Mouse (Mus musculus): ENCODE measurements at regions not wholly inside any gene's neighbourhood (a gene's known extent, or its start where the extent isn't known, plus 50 kb on each side); places are given as distances from the start of the nearest gene placed in this dataset.

GRCm38 (mm10) chr11:31783506-31784063, 88.4 kb upstream of the Cpeb4 start:
- Histone ChIP-seq H3K79me2 (ENCODE audit: control insufficient read depth, insufficient read depth, low read length, poor library complexity) (no peaks in the 10 kb centered on the region), H3K4me3 (ENCODE audit: control insufficient read depth in 1 of 2, insufficient read depth in 1 of 2, low read depth in 2 of 2, low read length in 2 of 2) (no peak overlapping the region), H3K9me3 (replicated peaks; ENCODE audit: insufficient read depth, low read length) (no peaks in the 10 kb centered on the region), H3K27ac (ENCODE audit: control insufficient read depth, low read depth, low read length) (no peak overlapping the region), H3K9ac (ENCODE audit: control insufficient read depth, low read depth, low read length, poor library complexity, severe bottlenecking) (no peak overlapping the region), H3K27me3 (ENCODE audit: control insufficient read depth in 1 of 2, insufficient read depth in 2 of 2, low read length in 2 of 2) (no peaks in the 10 kb centered on the region; a peak in 1 of 4 replicates), H3K36me3 (ENCODE audit: control insufficient read depth in 1 of 2, insufficient read depth in 2 of 2, low read length in 2 of 2) (no peaks in the 10 kb centered on the region), H3K4me1 (ENCODE audit: control insufficient read depth in 1 of 2, insufficient read depth in 2 of 2, low read length in 2 of 2) (no peaks in the 10 kb centered on the region)
- DNase-seq (ENCODE audit: low read depth, low spot score): no peak
- TF ChIP-seq NRF1 (IDR thresholded peaks at IDR 0.05; ENCODE audit: insufficient read depth, low read depth, low read length, poor library complexity, severe bottlenecking): no peak
- TF ChIP-seq MYC (IDR thresholded peaks at IDR 0.05; ENCODE audit: low read depth, low read length): no peak
- TF ChIP-seq POLR2A (IDR thresholded peaks at IDR 0.05; ENCODE audit: control insufficient read depth in 1 of 2, insufficient read depth in 1 of 2, low read depth in 1 of 2, low read length in 2 of 2, poor library complexity in 1 of 2): no peak
- no peak for TF ChIP-seq USF2 (IDR thresholded peaks at IDR 0.05; ENCODE audit: borderline replicate concordance in 1 of 2, insufficient read depth in 1 of 2, low read depth in 1 of 2, low read length in 2 of 2)
- no peak for TF ChIP-seq JUND (IDR thresholded peaks at IDR 0.05; ENCODE audit: low read depth, low read length)
- TF ChIP-seq ZMIZ1 (IDR thresholded peaks at IDR 0.05; ENCODE audit: low read depth, low read length): no peak
- no peak for TF ChIP-seq SIN3A (IDR thresholded peaks at IDR 0.05; ENCODE audit: low read length)
- TF ChIP-seq ZC3H11A (IDR thresholded peaks at IDR 0.05; ENCODE audit: low read depth, low read length): no peak
- TF ChIP-seq POLR2AphosphoS2 (IDR thresholded peaks at IDR 0.05; ENCODE audit: low read length): no peak
- no peak for TF ChIP-seq TCF12 (IDR thresholded peaks at IDR 0.05; ENCODE audit: low read depth, low read length)
- TF ChIP-seq USF1 (IDR thresholded peaks at IDR 0.05; ENCODE audit: low read depth, low read length): no peak

DNA sequence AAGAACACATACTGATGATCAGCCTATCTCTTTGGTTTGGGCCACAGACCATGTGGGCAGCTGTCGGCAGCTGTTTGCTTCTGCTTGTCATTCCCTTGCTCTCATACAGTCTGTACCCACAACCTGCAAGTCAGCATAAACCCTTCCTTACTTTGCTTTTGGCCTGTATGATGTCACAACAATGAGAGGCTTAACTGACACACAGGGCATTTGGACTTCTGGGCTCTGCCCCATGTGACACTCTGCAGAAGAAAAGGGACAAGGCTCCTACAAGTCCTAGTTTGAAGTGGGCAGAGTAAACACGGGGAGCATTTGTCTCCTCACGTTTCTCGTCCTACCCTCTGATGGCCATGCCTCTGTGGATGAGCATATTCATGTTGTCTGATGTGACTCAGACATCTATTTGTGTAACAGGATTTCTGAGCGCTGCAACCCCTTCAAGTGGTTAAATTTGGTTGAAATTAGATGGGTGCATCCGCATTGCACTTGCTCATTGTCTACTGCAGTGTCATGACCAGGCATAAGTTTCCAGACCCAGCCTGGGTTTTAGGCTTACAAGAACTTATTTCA, 87.6 kb upstream of the Cpeb4 start:
- no peak for DNase-seq (ENCODE audit: low read depth, low spot score)
- Histone ChIP-seq H3K27me3 (ENCODE audit: control insufficient read depth in 1 of 2, insufficient read depth in 2 of 2, low read length in 2 of 2) (no peaks in the 10 kb centered on the region; a peak in 1 of 4 replicates), H3K9ac (ENCODE audit: control insufficient read depth, low read depth, low read length, poor library complexity, severe bottlenecking) (no peak overlapping the region), H3K4me1 (ENCODE audit: control insufficient read depth in 1 of 2, insufficient read depth in 2 of 2, low read length in 2 of 2) (no peaks in the 10 kb centered on the region), H3K27ac (ENCODE audit: control insufficient read depth, low read depth, low read length) (no peak overlapping the region), H3K4me3 (ENCODE audit: control insufficient read depth in 1 of 2, insufficient read depth in 1 of 2, low read depth in 2 of 2, low read length in 2 of 2) (no peak overlapping the region), H3K79me2 (ENCODE audit: control insufficient read depth, insufficient read depth, low read length, poor library complexity) (no peaks in the 10 kb centered on the region), H3K9me3 (replicated peaks; ENCODE audit: insufficient read depth, low read length) (no peaks in the 10 kb centered on the region), H3K36me3 (ENCODE audit: control insufficient read depth in 1 of 2, insufficient read depth in 2 of 2, low read length in 2 of 2) (no peaks in the 10 kb centered on the region)
- no peak for TF ChIP-seq SMC3 (IDR thresholded peaks at IDR 0.05; ENCODE audit: low read depth, low read length)
- TF ChIP-seq MYB (IDR thresholded peaks at IDR 0.05; ENCODE audit: low read depth, low read length): no peak
- no peak for TF ChIP-seq BHLHE40 (IDR thresholded peaks at IDR 0.05; ENCODE audit: borderline replicate concordance, low read depth, low read length)
- no peak for TF ChIP-seq RCOR1 (IDR thresholded peaks at IDR 0.05; ENCODE audit: low read depth, low read length)
- TF ChIP-seq ZC3H11A (IDR thresholded peaks at IDR 0.05; ENCODE audit: low read depth, low read length): no peak
- no peak for TF ChIP-seq ZNF384 (IDR thresholded peaks at IDR 0.05; ENCODE audit: low read depth, low read length)

All from MEL (cell line).